Mouse (Mus musculus): ENCODE measurements around the gene Scfd1. TPM values are rescaled to one million over a fixed set of nuclear protein-coding genes. Genes with fewer than 3 reads are reported as not detected.
A peak's percentile ranks its signal among the peaks of the same experiment; 100 is the strongest.

Gene Scfd1
- polyA plus RNA-seq (2012; rRNA removed) = 1.8 and 5.5 TPM in 2 replicates

DNA sequence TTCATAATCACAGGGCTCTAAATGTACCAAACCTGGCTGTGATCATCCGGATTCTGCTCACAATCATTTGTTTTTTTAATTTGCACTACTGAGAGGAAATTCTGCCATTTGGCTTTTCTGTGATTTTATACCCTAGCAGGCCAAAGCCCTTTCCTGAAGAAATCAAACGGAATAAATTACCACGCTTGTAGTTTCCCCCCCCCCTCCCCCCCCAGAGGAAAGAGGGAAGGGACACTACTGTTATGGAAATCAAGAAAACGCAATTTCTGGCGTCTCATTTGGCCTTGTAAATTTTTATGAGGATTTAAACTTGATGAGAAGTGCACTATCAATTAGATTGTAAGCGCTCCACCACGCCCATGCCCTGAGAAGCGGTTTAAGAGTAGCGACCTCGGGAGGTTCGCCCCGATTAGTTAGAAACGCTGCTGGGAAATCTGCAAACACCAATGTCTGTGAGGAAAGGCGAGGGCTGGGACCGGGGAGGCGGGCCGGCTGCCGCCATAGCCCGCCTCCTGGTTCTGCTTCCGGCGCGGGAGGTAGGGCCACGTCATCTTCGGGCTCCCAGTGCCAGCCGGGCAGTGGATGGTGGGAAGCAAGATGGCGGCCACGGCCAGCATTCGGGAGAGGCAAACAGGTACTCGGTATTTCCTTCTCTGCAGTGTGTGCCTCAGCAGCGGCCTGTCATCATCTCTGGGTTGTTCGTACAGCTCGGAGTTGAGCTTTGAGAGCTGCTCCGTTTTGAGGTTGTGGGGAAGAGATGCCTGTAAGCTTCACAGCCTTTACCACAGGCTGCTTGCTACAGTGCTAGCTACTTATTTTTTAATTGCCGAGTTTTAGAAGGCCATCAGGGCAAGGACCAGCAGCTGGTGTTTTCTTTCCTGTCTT lies at the start of gene Scfd1:
TSS of gene Scfd1 (plus strand) at position 508 of the 885 bp plus-strand sequence.
- H3K4me1 ChIP-seq (ENCODE audit: control insufficient read depth, insufficient read depth, insufficient read length, low read length) = peaks cover 2% of the 10 kb centered on the region; the same call in 1 of the 2 replicates
- H3K27me3 ChIP-seq (ENCODE audit: control insufficient read depth, insufficient read depth, low read length) = no peaks in the 10 kb centered on the region
- H3K4me3 ChIP-seq (ENCODE audit: low read depth, low read length) = peak within 1 kb of the TSS; percentile 76
- TF ChIP-seq POLR2A (IDR thresholded peaks at IDR 0.05; ENCODE audit: low read depth, low read length) (peak; percentile 88), CTCF (IDR thresholded peaks at IDR 0.05; ENCODE audit: extremely low read depth, insufficient read length, insufficient replicate concordance, low read depth, low read length) (no peak)
- H3K27ac ChIP-seq (ENCODE audit: insufficient read depth, low read depth, low read length) = peak within 1 kb of the TSS; percentile 93
- H3K36me3 ChIP-seq (ENCODE audit: control insufficient read depth, insufficient read depth, low read length) = peaks cover 16% of the 10 kb centered on the region
- 1% methylated on average over 34 of the region's 34 CpGs for WGBS

DNA sequence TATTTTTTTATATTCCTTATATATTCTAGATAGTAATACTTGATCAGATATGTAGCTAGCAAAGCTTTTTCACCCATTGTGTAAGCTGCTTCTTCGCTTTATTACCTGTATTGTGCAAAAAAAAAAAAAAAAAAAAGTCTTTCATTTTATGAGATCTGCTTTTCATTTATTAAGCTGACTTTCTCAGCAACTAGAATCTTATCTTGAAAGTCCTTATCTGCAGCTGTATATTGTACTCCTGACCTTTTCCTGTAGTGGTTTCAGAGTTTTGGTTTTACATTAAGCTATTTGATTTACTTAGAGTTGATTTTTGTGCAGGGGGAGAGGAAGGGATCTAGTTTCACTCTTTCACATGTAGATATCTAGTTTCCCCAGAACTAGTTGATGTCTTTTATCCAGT lies 40.3 kb upstream of the Scfd1 start:
- TF ChIP-seq CTCF (IDR thresholded peaks at IDR 0.05; ENCODE audit: extremely low read depth, insufficient read length, insufficient replicate concordance, low read depth, low read length) = no peak
- TF ChIP-seq POLR2A (IDR thresholded peaks at IDR 0.05; ENCODE audit: low read depth, low read length) = no peak
- no peaks in the 10 kb centered on the region for H3K4me1 ChIP-seq (ENCODE audit: control insufficient read depth, insufficient read depth, insufficient read length, low read length)
- H3K36me3 ChIP-seq (ENCODE audit: control insufficient read depth, insufficient read depth, low read length) = no peaks in the 10 kb centered on the region
- H3K27me3 ChIP-seq (ENCODE audit: control insufficient read depth, insufficient read depth, low read length) = no peaks in the 10 kb centered on the region
- H3K4me3 ChIP-seq (ENCODE audit: low read depth, low read length) = no peak overlapping the region
- H3K27ac ChIP-seq (ENCODE audit: insufficient read depth, low read depth, low read length) = no peak overlapping the region
- WGBS = 33% methylated on average over 1 of the region's 1 CpGs

DNA sequence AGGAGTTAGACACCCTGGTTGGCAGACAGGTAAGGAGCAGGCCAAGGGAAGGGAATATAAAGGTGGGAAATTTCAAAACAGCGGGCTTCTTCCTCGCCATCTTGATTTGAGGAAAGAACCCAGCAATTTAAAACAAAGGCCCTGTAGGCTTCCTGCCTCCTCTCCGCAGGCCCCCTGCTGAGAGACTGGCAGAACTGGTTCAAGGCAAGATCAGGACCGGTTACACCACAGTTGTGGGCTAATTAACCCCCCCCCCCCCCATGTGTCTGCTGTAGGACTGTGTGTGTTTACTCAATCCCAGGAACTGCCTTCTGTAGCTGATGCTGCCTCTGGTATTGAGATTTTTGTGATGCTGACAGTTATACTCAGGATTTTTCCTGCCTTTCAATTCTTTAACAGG lies 31.2 kb upstream of the Scfd1 start:
- H3K4me1 ChIP-seq (ENCODE audit: control insufficient read depth, insufficient read depth, insufficient read length, low read length) = no peaks in the 10 kb centered on the region
- no peaks in the 10 kb centered on the region for H3K36me3 ChIP-seq (ENCODE audit: control insufficient read depth, insufficient read depth, low read length)
- H3K27ac ChIP-seq (ENCODE audit: insufficient read depth, low read depth, low read length) = no peak overlapping the region
- WGBS = 39% methylated on average over 4 of the region's 4 CpGs
- TF ChIP-seq POLR2A (IDR thresholded peaks at IDR 0.05; ENCODE audit: low read depth, low read length) (no peak), CTCF (IDR thresholded peaks at IDR 0.05; ENCODE audit: extremely low read depth, insufficient read length, insufficient replicate concordance, low read depth, low read length) (no peak)
- no peak overlapping the region for H3K4me3 ChIP-seq (ENCODE audit: low read depth, low read length)
- no peaks in the 10 kb centered on the region for H3K27me3 ChIP-seq (ENCODE audit: control insufficient read depth, insufficient read depth, low read length)

DNA sequence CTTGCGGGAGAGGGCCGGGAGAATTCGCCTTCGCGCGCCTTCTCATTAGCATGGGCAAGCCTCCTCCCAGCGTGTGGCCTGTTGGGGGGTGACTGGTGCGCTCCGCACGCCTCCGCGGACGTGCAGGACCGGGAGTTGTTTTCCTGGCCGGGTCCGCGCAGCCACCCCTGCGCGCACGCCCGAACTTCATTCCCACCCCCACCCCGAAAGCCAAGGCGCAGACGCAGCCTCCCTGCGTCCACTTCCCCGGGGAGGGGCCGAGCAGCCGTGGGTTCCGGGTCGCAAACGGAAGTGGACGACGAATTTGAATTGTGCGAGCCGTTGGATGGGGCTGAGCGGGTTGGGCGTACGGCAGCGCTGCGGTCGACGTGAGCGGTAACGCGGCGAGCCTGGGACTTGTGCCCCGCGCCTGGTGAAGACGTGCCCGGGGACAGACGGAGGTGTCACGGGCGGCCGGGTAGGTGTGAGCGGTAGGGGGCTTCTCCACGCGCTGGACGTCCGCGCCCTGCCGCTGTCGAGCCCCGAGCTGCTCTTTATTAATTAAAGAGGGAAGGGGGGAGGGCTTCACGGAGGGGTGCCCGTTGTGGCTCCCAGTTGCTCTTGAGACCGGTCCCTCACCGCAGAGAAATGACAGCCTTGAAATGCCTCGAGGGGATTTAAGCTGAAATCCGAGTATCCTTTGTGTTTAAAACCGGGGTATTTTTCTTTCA lies 29.2 kb upstream of the Scfd1 start, which contains the start of gene G2e3:
TSS of gene G2e3 (plus strand) at position 74 of the 710 bp plus-strand sequence.
- TF ChIP-seq POLR2A (IDR thresholded peaks at IDR 0.05; ENCODE audit: low read depth, low read length) (peak; percentile 68), CTCF (IDR thresholded peaks at IDR 0.05; ENCODE audit: extremely low read depth, insufficient read length, insufficient replicate concordance, low read depth, low read length) (no peak)
- Histone ChIP-seq H3K4me3 (ENCODE audit: low read depth, low read length) (peak within 1 kb of the TSS; percentile 94), H3K4me1 (ENCODE audit: control insufficient read depth, insufficient read depth, insufficient read length, low read length) (no peaks in the 10 kb centered on the region), H3K36me3 (ENCODE audit: control insufficient read depth, insufficient read depth, low read length) (peaks cover 5% of the 10 kb centered on the region), H3K27ac (ENCODE audit: insufficient read depth, low read depth, low read length) (peak within 1 kb of the TSS; percentile 75), H3K27me3 (ENCODE audit: control insufficient read depth, insufficient read depth, low read length) (no peaks in the 10 kb centered on the region)
- WGBS = 1% methylated on average over 70 of the region's 70 CpGs

DNA sequence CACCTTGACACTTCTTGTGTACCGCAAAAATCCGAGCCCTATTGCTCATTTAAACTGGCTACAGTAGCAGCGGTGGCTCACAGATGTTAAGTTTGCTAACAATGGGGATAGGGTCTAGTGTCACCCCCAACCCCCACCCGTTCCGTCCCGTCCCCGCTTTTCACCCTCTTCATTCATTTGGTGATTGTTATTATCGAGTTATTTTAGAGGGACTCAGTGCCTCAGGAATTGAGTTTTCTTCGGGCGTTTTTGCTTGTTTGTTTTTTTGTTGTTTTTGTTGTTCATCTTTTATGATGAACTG lies 28.7 kb upstream of the Scfd1 start:
- H3K27me3 ChIP-seq (ENCODE audit: control insufficient read depth, insufficient read depth, low read length) = no peaks in the 10 kb centered on the region
- H3K4me3 ChIP-seq (ENCODE audit: low read depth, low read length) = peak overlapping the region; percentile 94
- 0 out of 2 replicates have a peak overlapping the region, but pooled peaks have one; percentile 59 for H3K27ac ChIP-seq (ENCODE audit: insufficient read depth, low read depth, low read length)
- WGBS = 0% methylated on average over 10 of the region's 10 CpGs
- peaks cover 8% of the 10 kb centered on the region for H3K36me3 ChIP-seq (ENCODE audit: control insufficient read depth, insufficient read depth, low read length)
- H3K4me1 ChIP-seq (ENCODE audit: control insufficient read depth, insufficient read depth, insufficient read length, low read length) = no peaks in the 10 kb centered on the region
- TF ChIP-seq POLR2A (IDR thresholded peaks at IDR 0.05; ENCODE audit: low read depth, low read length) = no peak
- no peak for TF ChIP-seq CTCF (IDR thresholded peaks at IDR 0.05; ENCODE audit: extremely low read depth, insufficient read length, insufficient replicate concordance, low read depth, low read length)

DNA sequence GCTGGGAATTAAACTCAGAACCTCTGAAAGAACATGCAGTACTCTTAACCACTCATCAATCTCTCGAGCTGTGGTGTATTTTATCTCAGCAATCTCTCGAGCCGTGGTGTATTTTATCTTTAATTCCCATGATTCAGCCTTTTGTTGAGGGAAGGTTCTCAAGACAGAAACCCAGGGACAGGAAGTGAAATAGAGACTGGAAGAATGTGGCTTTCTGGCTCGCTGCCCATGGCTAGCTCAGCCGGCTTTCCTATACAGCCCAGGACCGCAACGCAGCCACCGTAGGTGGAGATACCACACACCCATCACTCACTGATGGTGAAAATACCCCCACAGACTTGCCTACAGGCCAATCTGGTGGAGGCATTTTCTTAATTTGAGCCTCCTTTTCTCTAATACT lies 22.0 kb upstream of the Scfd1 start:
- 55% methylated on average over 8 of the region's 8 CpGs for WGBS
- no peak overlapping the region for H3K4me3 ChIP-seq (ENCODE audit: low read depth, low read length)
- TF ChIP-seq CTCF (IDR thresholded peaks at IDR 0.05; ENCODE audit: extremely low read depth, insufficient read length, insufficient replicate concordance, low read depth, low read length) (no peak), POLR2A (IDR thresholded peaks at IDR 0.05; ENCODE audit: low read depth, low read length) (no peak)

DNA sequence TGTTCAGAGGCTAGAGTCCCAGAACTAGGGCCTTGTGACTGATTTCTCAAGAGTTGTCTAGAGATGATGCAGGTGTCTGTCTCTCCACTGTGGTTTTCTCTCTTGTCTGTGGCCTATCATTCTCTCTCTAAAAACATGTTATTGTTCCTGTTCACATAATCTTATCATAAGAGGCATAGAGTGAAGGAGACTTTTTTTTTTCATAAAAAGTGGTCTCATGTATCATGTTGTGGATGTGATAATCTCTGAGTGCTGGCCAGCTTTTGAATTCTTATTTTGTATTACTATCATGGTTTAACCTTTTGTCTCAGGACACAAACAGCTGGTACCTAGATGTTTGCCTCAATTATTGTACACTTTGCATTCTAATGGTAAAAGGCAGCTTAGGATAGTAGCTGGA lies 16.0 kb upstream of the Scfd1 start:
- Histone ChIP-seq H3K36me3 (ENCODE audit: control insufficient read depth, insufficient read depth, low read length) (peaks cover 49% of the 10 kb centered on the region), H3K4me3 (ENCODE audit: low read depth, low read length) (no peak overlapping the region), H3K4me1 (ENCODE audit: control insufficient read depth, insufficient read depth, insufficient read length, low read length) (no peaks in the 10 kb centered on the region), H3K27me3 (ENCODE audit: control insufficient read depth, insufficient read depth, low read length) (no peaks in the 10 kb centered on the region), H3K27ac (ENCODE audit: insufficient read depth, low read depth, low read length) (no peak overlapping the region)
- TF ChIP-seq POLR2A (IDR thresholded peaks at IDR 0.05; ENCODE audit: low read depth, low read length) (no peak), CTCF (IDR thresholded peaks at IDR 0.05; ENCODE audit: extremely low read depth, insufficient read length, insufficient replicate concordance, low read depth, low read length) (no peak)

More for the DNA sequence above, 22.0 kb upstream of the Scfd1 start:
- H3K4me1 ChIP-seq (ENCODE audit: control insufficient read depth, insufficient read depth, insufficient read length, low read length) = no peaks in the 10 kb centered on the region
- peaks cover 46% of the 10 kb centered on the region for H3K36me3 ChIP-seq (ENCODE audit: control insufficient read depth, insufficient read depth, low read length)
- no peaks in the 10 kb centered on the region for H3K27me3 ChIP-seq (ENCODE audit: control insufficient read depth, insufficient read depth, low read length)
- H3K27ac ChIP-seq (ENCODE audit: insufficient read depth, low read depth, low read length) = no peak overlapping the region

All from small intestine, adult 2 months (tissue).